Mouse (Mus musculus) liver, embryonic 14.5 days (tissue): ENCODE data around the gene Fryl.

Experiments
- CTCF ChIP-seq: IDR thresholded peaks from 2 replicates; pipeline ENCODE4 v1.5.1; 2016; ENCODE audit warnings: antibody characterized with exemption, low read depth, control low read depth
- EP300 ChIP-seq: IDR thresholded peaks from 2 replicates; pipeline ENCODE4 v1.6.1; 2016; ENCODE audit warnings: antibody characterized with exemption, low read depth

GRCm38 (mm10) chr5:73210971-73211315 is 45.5 kb downstream of the Fryl start:
- TF ChIP-seq CTCF (no peak), EP300 (no peak)
